Comparison of ENCODE assay signal across 24 mouse cellular contexts in the genomic region with DNA sequence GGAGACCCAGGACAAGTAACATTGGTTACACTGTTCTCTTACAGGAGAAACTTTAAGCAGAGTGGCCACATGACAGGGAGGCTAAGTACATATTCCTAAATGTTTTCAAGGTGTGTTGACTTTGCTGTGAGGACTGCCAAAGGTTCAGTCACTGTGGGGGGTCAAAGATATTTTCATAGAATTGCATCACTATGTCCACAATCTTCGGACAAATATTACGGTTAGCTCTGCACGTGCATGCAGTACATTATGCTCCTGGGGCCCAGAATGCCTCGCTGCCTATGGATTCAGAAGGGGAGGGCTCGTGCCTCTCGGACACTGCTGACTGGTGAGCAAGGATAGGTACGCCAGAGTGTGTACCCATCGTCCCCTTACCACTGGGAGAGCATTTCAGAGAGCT.
DNase-seq lines count a peak whose midpoint lies in the region; ATAC-seq and TF ChIP-seq lines count a peak whose summit lies in the region.
"Had no signal": no experiment of that assay in that cellular context is flagged by ENCODE, and none has a peak within 500 bp of the region (broad histone marks: within the 10 kb centered on the region; RNA-seq: fewer than 3 reads in every experiment).

No protein-coding gene starts in this region.

- H3K9ac ChIP-seq in liver, embryonic 16.5 days (ENCODE audit: low read depth, low read length): no peak overlapping the region
- no peak overlapping the region for H3K9ac ChIP-seq in lung, postnatal 0 days (replicated peaks; ENCODE audit: low read depth)
- H3K9ac ChIP-seq in stomach, embryonic 15.5 days: no peak overlapping the region
- no peak overlapping the region for H3K9ac ChIP-seq in forebrain, postnatal 0 days
- H3K9ac ChIP-seq: forebrain, embryonic 12.5 days; heart, embryonic 15.5 days; limb, embryonic 12.5 days had no signal

- no peak for TF ChIP-seq POLR2A in thymus, adult 2 months (IDR thresholded peaks at IDR 0.05; ENCODE audit: control insufficient read depth, extremely low read depth, insufficient read depth, low read length, poor library complexity)

- no peaks in the 10 kb centered on the region for H3K36me3 ChIP-seq in liver, embryonic 16.5 days (ENCODE audit: control insufficient read depth, insufficient read depth)
- no peaks in the 10 kb centered on the region for H3K36me3 ChIP-seq in lung, postnatal 0 days (ENCODE audit: insufficient read depth, low read length)
- H3K36me3 ChIP-seq in stomach, embryonic 15.5 days: no peaks in the 10 kb centered on the region
- no peaks in the 10 kb centered on the region for H3K36me3 ChIP-seq in forebrain, embryonic 10.5 days (replicated peaks)
- no peaks in the 10 kb centered on the region for H3K36me3 ChIP-seq in forebrain, postnatal 0 days (ENCODE audit: insufficient read depth)
- H3K36me3 ChIP-seq in thymus, adult 2 months (ENCODE audit: control insufficient read depth, insufficient read depth, low read length): no peaks in the 10 kb centered on the region
- H3K36me3 ChIP-seq: forebrain, embryonic 12.5 days; heart, embryonic 15.5 days; limb, embryonic 12.5 days had no signal

- no peaks in the 10 kb centered on the region for H3K27me3 ChIP-seq in liver, embryonic 16.5 days (ENCODE audit: control insufficient read depth, insufficient read depth, low read depth, low read length)
- no peaks in the 10 kb centered on the region for H3K27me3 ChIP-seq in lung, postnatal 0 days (replicated peaks; ENCODE audit: insufficient read depth, low read length)
- H3K27me3 ChIP-seq in stomach, embryonic 15.5 days (replicated peaks): 0 out of 2 replicates have a peak, but pooled peaks cover 4% of the 10 kb centered on the region
- peaks cover 64% of the 10 kb centered on the region for H3K27me3 ChIP-seq in forebrain, embryonic 10.5 days (ENCODE audit: poor library complexity, severe bottlenecking)
- no peaks in the 10 kb centered on the region for H3K27me3 ChIP-seq in forebrain, postnatal 0 days (ENCODE audit: insufficient read depth, low read length)
- no peaks in the 10 kb centered on the region for H3K27me3 ChIP-seq in thymus, adult 2 months (ENCODE audit: control insufficient read depth, insufficient read depth, low read length)

- 59% methylated on average over 8 of the region's 8 CpGs for WGBS in liver, embryonic 16.5 days (ENCODE audit: insufficient replicate concordance)
- WGBS in lung, postnatal 0 days: 57% methylated on average over 8 of the region's 8 CpGs
- WGBS in stomach, embryonic 15.5 days: 64% methylated on average over 8 of the region's 8 CpGs
- 89% methylated on average over 8 of the region's 8 CpGs for WGBS in forebrain, embryonic 10.5 days
- WGBS in forebrain, postnatal 0 days: 89% methylated on average over 8 of the region's 8 CpGs
- WGBS in thymus, adult 2 months: 94% methylated on average over 8 of the region's 8 CpGs

- H3K4me1 ChIP-seq in liver, embryonic 16.5 days (ENCODE audit: control insufficient read depth, low read depth, low read length): peaks cover 3% of the 10 kb centered on the region
- H3K4me1 ChIP-seq in lung, postnatal 0 days (ENCODE audit: insufficient read depth, low read depth, low read length): no peaks in the 10 kb centered on the region
- no peaks in the 10 kb centered on the region for H3K4me1 ChIP-seq in stomach, embryonic 15.5 days
- H3K4me1 ChIP-seq in forebrain, embryonic 10.5 days: peaks cover 11% of the 10 kb centered on the region
- no peaks in the 10 kb centered on the region for H3K4me1 ChIP-seq in forebrain, postnatal 0 days (ENCODE audit: insufficient read depth)
- no peaks in the 10 kb centered on the region for H3K4me1 ChIP-seq in thymus, adult 2 months (replicated peaks; ENCODE audit: control insufficient read depth, insufficient read depth, low read length)
- H3K4me1 ChIP-seq: forebrain, embryonic 12.5 days had no signal

- TF ChIP-seq CTCF in lung, postnatal 0 days (IDR thresholded peaks at IDR 0.05): no peak
- no peak for TF ChIP-seq CTCF in forebrain, postnatal 0 days (IDR thresholded peaks at IDR 0.05; ENCODE audit: low read depth)
- no peak for TF ChIP-seq CTCF in thymus, adult 2 months (IDR thresholded peaks at IDR 0.05; ENCODE audit: borderline replicate concordance, control insufficient read depth, extremely low read depth, insufficient read depth, low read length, poor library complexity)

- no peak overlapping the region for H3K4me3 ChIP-seq in liver, embryonic 16.5 days (ENCODE audit: low read depth, low read length)
- no peak overlapping the region for H3K4me3 ChIP-seq in lung, postnatal 0 days (ENCODE audit: low read depth, low read length)
- H3K4me3 ChIP-seq in stomach, embryonic 15.5 days (replicated peaks): no peak overlapping the region
- H3K4me3 ChIP-seq in forebrain, embryonic 10.5 days: no peak overlapping the region
- H3K4me3 ChIP-seq in forebrain, postnatal 0 days (ENCODE audit: low read depth, low read length): no peak overlapping the region
- H3K4me3 ChIP-seq in thymus, adult 2 months (ENCODE audit: control insufficient read depth, insufficient read depth, low read length): no peak overlapping the region
- H3K4me3 ChIP-seq: erythroblast, embryonic 14.5 days; forebrain, embryonic 12.5 days; heart, embryonic 15.5 days; left cerebral cortex, adult 2 months; limb, embryonic 12.5 days had no signal

- no peak overlapping the region for H3K4me2 ChIP-seq in liver, embryonic 16.5 days (ENCODE audit: low read depth, low read length)
- H3K4me2 ChIP-seq in lung, postnatal 0 days (replicated peaks; ENCODE audit: low read depth, low read length): no peak overlapping the region
- H3K4me2 ChIP-seq in stomach, embryonic 15.5 days: no peak overlapping the region
- H3K4me2 ChIP-seq in forebrain, postnatal 0 days (ENCODE audit: low read depth): no peak overlapping the region
- H3K4me2 ChIP-seq: forebrain, embryonic 12.5 days; heart, embryonic 15.5 days; limb, embryonic 12.5 days had no signal

- H3K9me3 ChIP-seq in liver, embryonic 16.5 days (replicated peaks; ENCODE audit: control insufficient read depth, low read length): no peaks in the 10 kb centered on the region
- H3K9me3 ChIP-seq in lung, postnatal 0 days (ENCODE audit: low read length): no peaks in the 10 kb centered on the region
- H3K9me3 ChIP-seq in stomach, embryonic 15.5 days: no peaks in the 10 kb centered on the region
- no peaks in the 10 kb centered on the region for H3K9me3 ChIP-seq in forebrain, embryonic 10.5 days
- H3K9me3 ChIP-seq in forebrain, postnatal 0 days (ENCODE audit: low read length): no peaks in the 10 kb centered on the region
- H3K9me3 ChIP-seq: forebrain, embryonic 12.5 days; heart, embryonic 15.5 days; limb, embryonic 12.5 days had no signal

- H3K27ac ChIP-seq in liver, embryonic 16.5 days (ENCODE audit: low read length): peak overlapping the region; percentile 72
- peak overlapping the region; percentile 1; the same call in 1 of the 2 replicates for H3K27ac ChIP-seq in lung, postnatal 0 days (ENCODE audit: low read length)
- no peak overlapping the region for H3K27ac ChIP-seq in stomach, embryonic 15.5 days
- H3K27ac ChIP-seq in forebrain, embryonic 10.5 days: no peak overlapping the region
- H3K27ac ChIP-seq in forebrain, postnatal 0 days (ENCODE audit: low read depth, low read length): no peak overlapping the region
- no peak overlapping the region for H3K27ac ChIP-seq in thymus, adult 2 months (ENCODE audit: control insufficient read depth, insufficient read depth, low read length)
- H3K27ac ChIP-seq: forebrain, embryonic 12.5 days; heart, embryonic 15.5 days; hindbrain, postnatal 0 days; left cerebral cortex, adult 2 months; limb, embryonic 12.5 days had no signal

- DNase-seq in lung, adult 18-20 months: peak; percentile 32 to 65
- DNase-seq in lung, postnatal 4 days: no peak
- peak; percentile 87 for DNase-seq in lung, postnatal 0 days (ENCODE audit: low spot score)
- no peak for DNase-seq in forebrain, embryonic 10.5 days (ENCODE audit: extremely low spot score, low spot score)
- no peak for DNase-seq in forebrain, postnatal 0 days
- no peak for DNase-seq in thymus, adult 2 months
- DNase-seq: adrenal gland, adult 2 months; adrenal gland, postnatal 36 days; B cell, adult 2 months; cerebellum, adult 2 months; cerebellum, postnatal 14 days; gastrocnemius, postnatal 10 days; kidney, adult 11 months; kidney, postnatal 14 days; midbrain, embryonic 14.5 days; right cerebral cortex, postnatal 25 days had no signal

- peak; percentile 76 for TF ChIP-seq EP300 in lung, postnatal 0 days (IDR thresholded peaks at IDR 0.05)

- ATAC-seq in liver, embryonic 16.5 days (ENCODE audit: low read depth): peak; percentile 79
- ATAC-seq in lung, postnatal 0 days: peak; percentile 92
- ATAC-seq in stomach, embryonic 15.5 days (ENCODE audit: insufficient read depth, low FRiP score, low read depth): peak; percentile 83
- no peak for ATAC-seq in forebrain, postnatal 0 days
- ATAC-seq: hindbrain, postnatal 0 days had no signal

Comparison
In these comparisons a context has a peak if more than half of its experiments do, and no peak if none do; other contexts are left out.
1. DNase-seq: peak in lung, adult 18-20 months (2 of 2) and lung, postnatal 0 days (single experiment); none in lung, postnatal 4 days (0 of 2), forebrain, embryonic 10.5 days (single experiment), forebrain, postnatal 0 days (single experiment) and thymus, adult 2 months (single experiment).
2. H3K27ac ChIP-seq: peak in liver, embryonic 16.5 days (single experiment) and lung, postnatal 0 days (single experiment); none in stomach, embryonic 15.5 days (single experiment), forebrain, embryonic 10.5 days (single experiment), forebrain, postnatal 0 days (single experiment) and thymus, adult 2 months (single experiment).